Mouse (Mus musculus): ENCODE measurements around the gene Siglecf. TPM values are rescaled to one million over a fixed set of nuclear protein-coding genes. Genes with fewer than 3 reads are reported as not detected.

Gene Siglecf
- total and polyA plus RNA-seq, 3 experiments, result 0.24 to 1.5 TPM; not detected in 1

DNA sequence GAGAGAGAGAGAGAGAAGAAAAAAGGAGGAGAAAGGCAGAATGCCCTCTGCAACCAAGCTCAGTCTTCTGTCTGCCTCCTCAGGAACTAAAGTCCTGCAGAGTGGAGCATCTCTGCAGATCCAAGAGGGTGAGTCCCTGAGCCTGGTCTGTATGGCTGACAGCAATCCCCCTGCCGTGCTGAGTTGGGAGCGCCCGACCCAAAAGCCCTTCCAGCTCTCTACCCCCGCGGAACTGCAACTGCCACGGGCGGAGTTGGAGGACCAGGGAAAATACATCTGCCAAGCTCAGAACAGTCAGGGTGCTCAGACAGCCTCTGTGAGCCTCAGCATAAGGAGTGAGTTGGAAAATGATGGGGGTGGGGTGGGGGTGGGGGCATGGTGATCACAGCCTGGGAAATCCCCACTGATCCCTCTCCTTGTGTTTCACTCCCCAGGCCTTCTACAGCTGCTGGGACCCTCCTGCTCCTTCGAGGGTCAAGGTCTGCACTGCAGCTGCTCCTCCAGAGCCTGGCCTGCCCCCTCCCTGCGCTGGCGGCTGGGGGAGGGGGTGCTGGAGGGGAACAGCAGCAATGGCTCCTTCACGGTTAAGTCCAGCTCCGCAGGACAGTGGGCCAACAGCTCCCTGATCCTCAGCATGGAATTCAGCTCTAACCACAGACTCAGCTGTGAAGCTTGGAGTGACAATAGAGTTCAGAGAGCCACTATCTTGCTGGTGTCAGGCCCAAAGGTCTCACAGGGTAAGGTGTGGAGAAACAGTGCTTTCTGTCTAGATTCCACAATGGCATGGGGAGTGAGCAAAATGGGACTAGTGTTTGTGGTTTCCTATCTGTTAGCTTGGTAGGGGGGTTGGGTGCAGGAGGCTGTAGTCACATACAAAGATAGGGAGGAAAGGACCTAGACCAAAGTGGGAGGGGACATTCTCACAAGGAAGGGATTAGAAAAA lies 4.0 kb downstream of the Siglecf start:
- DNase-seq (ENCODE audit: low spot score) (no peak), ATAC-seq (ENCODE audit: extremely low read depth, insufficient number of reproducible peaks, low FRiP score, poor library complexity, severe bottlenecking) (no peak)
- Histone ChIP-seq H3K27me3 (ENCODE audit: insufficient read depth, low read length) (no peaks in the 10 kb centered on the region), H3K4me3 (ENCODE audit: low read depth, low read length) (no peak overlapping the region), H3K36me3 (replicated peaks) (no peaks in the 10 kb centered on the region), H3K9me3 (replicated peaks) (no peaks in the 10 kb centered on the region), H3K4me1 (ENCODE audit: insufficient read depth, low read depth, low read length) (no peaks in the 10 kb centered on the region)
- TF ChIP-seq CTCF (IDR thresholded peaks at IDR 0.05; ENCODE audit: low read depth, low read length), result no peak
- no peak for TF ChIP-seq GATA2 (IDR thresholded peaks at IDR 0.05; ENCODE audit: borderline replicate concordance, low read depth, low read length)
- no peak for TF ChIP-seq GATA1 (IDR thresholded peaks at IDR 0.05; ENCODE audit: borderline replicate concordance, low read length)
- TF ChIP-seq POLR2AphosphoS5 (IDR thresholded peaks at IDR 0.05; ENCODE audit: insufficient replicate concordance, low read depth, low read length), result no peak
- TF ChIP-seq TAL1 (conservative IDR thresholded peaks at IDR 0.05; ENCODE audit: low read depth, low read length), result no peak

DNA sequence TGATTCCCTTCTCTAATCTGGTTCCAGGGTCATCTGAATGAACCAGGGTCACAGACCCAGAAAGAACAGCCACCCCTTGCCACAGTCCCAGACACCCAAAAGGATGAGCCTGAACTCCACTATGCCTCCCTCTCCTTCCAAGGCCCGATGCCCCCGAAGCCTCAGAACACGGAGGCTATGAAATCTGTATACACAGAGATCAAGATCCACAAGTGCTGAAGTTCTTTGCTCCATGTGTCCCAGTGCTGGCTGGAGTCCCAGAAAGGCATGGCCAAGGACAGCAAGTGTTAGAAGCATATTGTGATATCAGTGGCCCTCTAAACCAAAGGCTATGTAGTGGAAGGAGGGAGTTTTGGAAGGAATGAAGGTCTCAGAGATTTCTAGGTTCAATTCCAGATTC lies 7.4 kb downstream of the Siglecf start:
- TF ChIP-seq POLR2AphosphoS5 (IDR thresholded peaks at IDR 0.05; ENCODE audit: insufficient replicate concordance, low read depth, low read length) (no peak), TAL1 (conservative IDR thresholded peaks at IDR 0.05; ENCODE audit: low read depth, low read length) (no peak)
- H3K4me1 ChIP-seq (ENCODE audit: insufficient read depth, low read depth, low read length), result no peaks in the 10 kb centered on the region

DNA sequence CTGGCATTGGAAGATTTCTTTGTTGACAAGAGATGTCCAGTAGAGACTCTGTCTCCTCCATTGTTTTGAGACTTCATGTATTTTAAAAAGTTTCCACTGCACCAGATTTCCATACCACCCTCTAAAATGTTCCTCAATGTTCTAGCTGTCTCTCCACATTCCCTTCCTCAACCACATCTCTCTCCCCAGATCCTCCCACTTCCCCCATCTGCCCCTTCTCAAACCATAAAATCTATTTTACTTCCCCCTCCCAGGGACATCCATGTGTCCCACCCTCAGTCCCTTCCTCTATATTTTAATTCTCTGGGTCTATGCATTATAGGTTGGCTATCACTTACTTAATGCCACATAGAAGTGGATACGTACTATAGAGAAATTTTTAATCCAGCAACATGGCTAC lies 10.3 kb downstream of the Siglecf start:
- DNase-seq (ENCODE audit: low spot score), result no peak
- Histone ChIP-seq H3K36me3 (replicated peaks) (no peaks in the 10 kb centered on the region), H3K27me3 (ENCODE audit: insufficient read depth, low read length) (no peaks in the 10 kb centered on the region), H3K4me1 (ENCODE audit: insufficient read depth, low read depth, low read length) (no peaks in the 10 kb centered on the region), H3K4me3 (ENCODE audit: low read depth, low read length) (no peak overlapping the region), H3K9me3 (replicated peaks) (no peaks in the 10 kb centered on the region)
- ATAC-seq (ENCODE audit: extremely low read depth, insufficient number of reproducible peaks, low FRiP score, poor library complexity, severe bottlenecking), result no peak
- TF ChIP-seq GATA1 (IDR thresholded peaks at IDR 0.05; ENCODE audit: borderline replicate concordance, low read length) (no peak), GATA2 (IDR thresholded peaks at IDR 0.05; ENCODE audit: borderline replicate concordance, low read depth, low read length) (no peak), POLR2AphosphoS5 (IDR thresholded peaks at IDR 0.05; ENCODE audit: insufficient replicate concordance, low read depth, low read length) (no peak), CTCF (IDR thresholded peaks at IDR 0.05; ENCODE audit: low read depth, low read length) (no peak), TAL1 (conservative IDR thresholded peaks at IDR 0.05; ENCODE audit: low read depth, low read length) (no peak)

More for the DNA sequence above, 7.4 kb downstream of the Siglecf start:
- Histone ChIP-seq H3K4me3 (ENCODE audit: low read depth, low read length) (no peak overlapping the region), H3K9me3 (replicated peaks) (no peaks in the 10 kb centered on the region), H3K27me3 (ENCODE audit: insufficient read depth, low read length) (no peaks in the 10 kb centered on the region), H3K36me3 (replicated peaks) (no peaks in the 10 kb centered on the region)
- DNase-seq (ENCODE audit: low spot score), result no peak
- ATAC-seq (ENCODE audit: extremely low read depth, insufficient number of reproducible peaks, low FRiP score, poor library complexity, severe bottlenecking), result no peak

DNA sequence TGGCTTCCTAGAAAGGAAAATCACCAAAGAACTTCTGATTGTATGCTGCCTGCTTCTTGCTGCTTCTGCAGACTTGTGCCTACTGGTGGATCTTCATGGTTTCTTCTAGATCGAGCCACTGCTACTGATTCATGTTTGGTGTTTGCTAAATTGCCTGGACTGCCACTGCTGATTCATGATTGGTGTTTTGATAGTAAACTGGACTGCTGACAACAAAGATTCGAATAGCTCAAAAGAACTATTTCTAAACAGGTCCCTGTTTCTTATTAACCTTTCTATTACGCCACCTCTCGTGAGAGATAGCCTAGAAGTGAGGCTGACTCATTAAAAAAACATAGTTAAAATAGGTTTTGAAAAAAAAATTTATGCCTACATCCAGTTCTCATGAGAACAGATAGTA lies 10.9 kb downstream of the Siglecf start:
- no peaks in the 10 kb centered on the region for H3K4me1 ChIP-seq (ENCODE audit: insufficient read depth, low read depth, low read length)
- no peaks in the 10 kb centered on the region for H3K36me3 ChIP-seq (replicated peaks)
- no peaks in the 10 kb centered on the region for H3K27me3 ChIP-seq (ENCODE audit: insufficient read depth, low read length)
- no peak overlapping the region for H3K4me3 ChIP-seq (ENCODE audit: low read depth, low read length)
- H3K9me3 ChIP-seq (replicated peaks), result no peaks in the 10 kb centered on the region
- no peak for DNase-seq (ENCODE audit: low spot score)
- no peak for ATAC-seq (ENCODE audit: extremely low read depth, insufficient number of reproducible peaks, low FRiP score, poor library complexity, severe bottlenecking)
- no peak for TF ChIP-seq TAL1 (conservative IDR thresholded peaks at IDR 0.05; ENCODE audit: low read depth, low read length)
- no peak for TF ChIP-seq GATA1 (IDR thresholded peaks at IDR 0.05; ENCODE audit: borderline replicate concordance, low read length)
- TF ChIP-seq GATA2 (IDR thresholded peaks at IDR 0.05; ENCODE audit: borderline replicate concordance, low read depth, low read length), result no peak
- TF ChIP-seq CTCF (IDR thresholded peaks at IDR 0.05; ENCODE audit: low read depth, low read length), result no peak
- no peak for TF ChIP-seq POLR2AphosphoS5 (IDR thresholded peaks at IDR 0.05; ENCODE audit: insufficient replicate concordance, low read depth, low read length)

DNA sequence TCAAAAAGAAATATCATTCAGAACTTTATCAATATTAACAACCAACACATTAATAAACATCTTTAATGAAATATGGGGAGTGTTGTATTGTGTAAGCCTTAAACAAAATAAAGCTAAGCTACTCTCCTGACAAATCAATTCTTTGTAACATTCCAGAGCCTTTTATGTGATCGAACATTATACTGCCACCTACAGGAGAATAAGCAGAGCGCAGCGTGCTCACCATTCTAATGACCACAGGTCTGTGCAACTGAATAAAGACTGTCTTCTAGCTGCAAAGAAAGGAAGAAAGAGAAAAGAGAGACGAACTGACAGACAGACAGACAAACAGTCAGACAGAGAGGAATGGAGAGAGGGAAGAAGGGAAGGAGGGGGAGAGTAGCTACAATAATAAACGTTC lies 27.1 kb downstream of the Siglecf start:
- TF ChIP-seq GATA2 (IDR thresholded peaks at IDR 0.05; ENCODE audit: borderline replicate concordance, low read depth, low read length), result no peak
- peak; percentile 63 for TF ChIP-seq CTCF (IDR thresholded peaks at IDR 0.05; ENCODE audit: low read depth, low read length)
- H3K36me3 ChIP-seq (replicated peaks), result no peaks in the 10 kb centered on the region
- H3K4me3 ChIP-seq (ENCODE audit: low read depth, low read length), result no peak overlapping the region
- DNase-seq (ENCODE audit: low spot score) (no peak), ATAC-seq (ENCODE audit: extremely low read depth, insufficient number of reproducible peaks, low FRiP score, poor library complexity, severe bottlenecking) (no peak)
- no peaks in the 10 kb centered on the region for H3K27me3 ChIP-seq (ENCODE audit: insufficient read depth, low read length)
- H3K9me3 ChIP-seq (replicated peaks), result no peaks in the 10 kb centered on the region
- H3K4me1 ChIP-seq (ENCODE audit: insufficient read depth, low read depth, low read length), result no peaks in the 10 kb centered on the region

DNA sequence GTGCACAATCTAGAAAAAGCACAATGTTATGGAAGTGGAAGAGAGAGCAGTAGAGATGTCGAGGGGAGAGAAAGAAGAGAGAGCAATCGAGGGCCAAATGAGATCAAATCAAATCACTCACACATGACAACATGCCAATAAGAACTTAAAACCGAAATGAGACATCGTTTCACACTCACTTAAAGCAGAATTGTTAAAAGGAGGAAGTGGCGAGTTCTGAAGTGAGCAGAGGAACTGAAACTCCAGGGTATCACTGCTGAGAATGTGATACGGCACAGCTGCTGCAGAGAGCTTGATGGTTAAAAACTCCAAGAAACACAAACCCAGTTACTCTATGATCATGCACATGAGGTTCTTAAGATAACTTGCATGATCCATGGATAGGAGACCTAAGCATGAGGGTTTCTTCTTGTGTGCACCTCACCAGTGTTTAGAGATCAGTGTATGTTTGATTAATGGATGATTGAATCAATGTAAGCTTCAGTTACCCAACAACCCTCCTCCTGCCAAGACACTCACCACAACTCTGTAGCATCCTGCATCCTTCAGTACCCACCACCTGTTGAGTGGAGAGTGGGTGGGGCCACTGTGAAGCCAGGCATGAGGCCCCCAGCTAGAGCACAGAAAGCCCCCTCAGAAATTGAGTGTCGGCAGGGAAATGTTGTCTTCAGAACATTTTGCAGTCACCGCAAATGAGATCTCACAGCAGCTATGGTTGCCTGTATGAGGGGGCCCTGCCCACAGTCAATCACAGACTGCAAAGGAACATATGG lies 41.4 kb downstream of the Siglecf start:
- Histone ChIP-seq H3K36me3 (replicated peaks) (no peaks in the 10 kb centered on the region), H3K9me3 (replicated peaks) (no peaks in the 10 kb centered on the region), H3K27me3 (ENCODE audit: insufficient read depth, low read length) (no peaks in the 10 kb centered on the region), H3K4me1 (ENCODE audit: insufficient read depth, low read depth, low read length) (no peaks in the 10 kb centered on the region), H3K4me3 (ENCODE audit: low read depth, low read length) (no peak overlapping the region)
- ATAC-seq (ENCODE audit: extremely low read depth, insufficient number of reproducible peaks, low FRiP score, poor library complexity, severe bottlenecking) (no peak), DNase-seq (ENCODE audit: low spot score) (no peak)
- TF ChIP-seq POLR2AphosphoS5 (IDR thresholded peaks at IDR 0.05; ENCODE audit: insufficient replicate concordance, low read depth, low read length), result no peak
- TF ChIP-seq GATA2 (IDR thresholded peaks at IDR 0.05; ENCODE audit: borderline replicate concordance, low read depth, low read length), result no peak
- no peak for TF ChIP-seq GATA1 (IDR thresholded peaks at IDR 0.05; ENCODE audit: borderline replicate concordance, low read length)
- TF ChIP-seq CTCF (IDR thresholded peaks at IDR 0.05; ENCODE audit: low read depth, low read length), result no peak
- TF ChIP-seq TAL1 (conservative IDR thresholded peaks at IDR 0.05; ENCODE audit: low read depth, low read length), result no peak
